Mouse (Mus musculus): ENCODE results near the gene Msn. TPM values are rescaled to one million over a fixed set of nuclear protein-coding genes. Genes with fewer than 3 reads are reported as not detected.

Gene Msn
- polyA plus RNA-seq, 1 experiment from 2014 or later, result 63.3 TPM

- Histone ChIP-seq H3K9me3 (ENCODE audit: control insufficient read depth, low read length) (no peaks in the 10 kb centered on the region), H3K27ac (ENCODE audit: low read length) (no peak overlapping the region), H3K4me3 (ENCODE audit: low read length) (no peak overlapping the region), H3K36me3 (ENCODE audit: control insufficient read depth, insufficient read depth, low read length) (no peaks in the 10 kb centered on the region), H3K27me3 (replicated peaks; ENCODE audit: control insufficient read depth, insufficient read depth, low read length) (no peaks in the 10 kb centered on the region), H3K4me1 (ENCODE audit: control insufficient read depth, insufficient read depth, low read length) (no peaks in the 10 kb centered on the region), H3K4me2 (ENCODE audit: low read depth, low read length) (no peak overlapping the region), H3K9ac (ENCODE audit: low read depth, low read length) (no peak overlapping the region)
- no peak for ATAC-seq
Observed at GRCm38 (mm10) chrX:96113106-96113634, 17.3 kb downstream of the Msn start.

GRCm38 (mm10) chrX:96115501-96115900, 19.7 kb downstream of the Msn start:
- H3K9ac ChIP-seq (ENCODE audit: low read depth, low read length), result no peak overlapping the region
- no peaks in the 10 kb centered on the region for H3K9me3 ChIP-seq (ENCODE audit: control insufficient read depth, low read length)
- no peak overlapping the region for H3K4me3 ChIP-seq (ENCODE audit: low read length)
- no peaks in the 10 kb centered on the region for H3K27me3 ChIP-seq (replicated peaks; ENCODE audit: control insufficient read depth, insufficient read depth, low read length)
- no peak for ATAC-seq
- H3K4me2 ChIP-seq (ENCODE audit: low read depth, low read length), result no peak overlapping the region
- H3K4me1 ChIP-seq (ENCODE audit: control insufficient read depth, insufficient read depth, low read length), result no peaks in the 10 kb centered on the region
- H3K36me3 ChIP-seq (ENCODE audit: control insufficient read depth, insufficient read depth, low read length), result no peaks in the 10 kb centered on the region
- H3K27ac ChIP-seq (ENCODE audit: low read length), result no peak overlapping the region

GRCm38 (mm10) chrX:96117366-96117765, 21.5 kb downstream of the Msn start:
- no peak for ATAC-seq
- H3K4me1 ChIP-seq (ENCODE audit: control insufficient read depth, insufficient read depth, low read length), result no peaks in the 10 kb centered on the region
- H3K4me2 ChIP-seq (ENCODE audit: low read depth, low read length), result no peak overlapping the region
- 62% methylated on average over 1 of the region's 1 CpGs for WGBS
- no peaks in the 10 kb centered on the region for H3K36me3 ChIP-seq (ENCODE audit: control insufficient read depth, insufficient read depth, low read length)
- H3K9me3 ChIP-seq (ENCODE audit: control insufficient read depth, low read length), result no peaks in the 10 kb centered on the region
- H3K9ac ChIP-seq (ENCODE audit: low read depth, low read length), result no peak overlapping the region
- H3K27me3 ChIP-seq (replicated peaks; ENCODE audit: control insufficient read depth, insufficient read depth, low read length), result no peaks in the 10 kb centered on the region
- H3K4me3 ChIP-seq (ENCODE audit: low read length), result no peak overlapping the region
- no peak overlapping the region for H3K27ac ChIP-seq (ENCODE audit: low read length)

GRCm38 (mm10) chrX:96119997-96120396, 24.2 kb downstream of the Msn start:
- whole genome bisulfite sequencing, result 57% methylated on average over 2 of the region's 2 CpGs
- H3K36me3 ChIP-seq (ENCODE audit: control insufficient read depth, insufficient read depth, low read length), result no peaks in the 10 kb centered on the region
- no peak for ATAC-seq
- H3K4me3 ChIP-seq (ENCODE audit: low read length), result no peak overlapping the region
- H3K27ac ChIP-seq (ENCODE audit: low read length), result no peak overlapping the region
- H3K4me1 ChIP-seq (ENCODE audit: control insufficient read depth, insufficient read depth, low read length), result no peaks in the 10 kb centered on the region
- no peak overlapping the region for H3K4me2 ChIP-seq (ENCODE audit: low read depth, low read length)
- H3K27me3 ChIP-seq (replicated peaks; ENCODE audit: control insufficient read depth, insufficient read depth, low read length), result no peaks in the 10 kb centered on the region
- no peaks in the 10 kb centered on the region for H3K9me3 ChIP-seq (ENCODE audit: control insufficient read depth, low read length)
- no peak overlapping the region for H3K9ac ChIP-seq (ENCODE audit: low read depth, low read length)

GRCm38 (mm10) chrX:96121912-96122311, 26.1 kb downstream of the Msn start:
- Histone ChIP-seq H3K9me3 (ENCODE audit: control insufficient read depth, low read length) (no peaks in the 10 kb centered on the region), H3K9ac (ENCODE audit: low read depth, low read length) (no peak overlapping the region), H3K36me3 (ENCODE audit: control insufficient read depth, insufficient read depth, low read length) (no peaks in the 10 kb centered on the region), H3K27ac (ENCODE audit: low read length) (no peak overlapping the region), H3K4me3 (ENCODE audit: low read length) (no peak overlapping the region), H3K4me1 (ENCODE audit: control insufficient read depth, insufficient read depth, low read length) (no peaks in the 10 kb centered on the region), H3K4me2 (ENCODE audit: low read depth, low read length) (no peak overlapping the region), H3K27me3 (replicated peaks; ENCODE audit: control insufficient read depth, insufficient read depth, low read length) (no peaks in the 10 kb centered on the region)
- ATAC-seq, result no peak
- WGBS, result 75% methylated on average over 1 of the region's 1 CpGs

- WGBS, result 87% methylated on average over 3 of the region's 3 CpGs
- ATAC-seq, result no peak
- Histone ChIP-seq H3K27ac (ENCODE audit: low read length) (no peak overlapping the region), H3K9ac (ENCODE audit: low read depth, low read length) (no peak overlapping the region), H3K9me3 (ENCODE audit: control insufficient read depth, low read length) (no peaks in the 10 kb centered on the region), H3K4me1 (ENCODE audit: control insufficient read depth, insufficient read depth, low read length) (no peaks in the 10 kb centered on the region), H3K27me3 (replicated peaks; ENCODE audit: control insufficient read depth, insufficient read depth, low read length) (0 out of 2 replicates have a peak, but pooled peaks cover 3% of the 10 kb centered on the region), H3K4me2 (ENCODE audit: low read depth, low read length) (no peak overlapping the region), H3K4me3 (ENCODE audit: low read length) (no peak overlapping the region), H3K36me3 (ENCODE audit: control insufficient read depth, insufficient read depth, low read length) (no peaks in the 10 kb centered on the region)
Observed at GRCm38 (mm10) chrX:96126803-96127202, 31.0 kb downstream of the Msn start.

GRCm38 (mm10) chrX:96130139-96130538, 34.3 kb downstream of the Msn start:
- H3K9me3 ChIP-seq (ENCODE audit: control insufficient read depth, low read length), result no peaks in the 10 kb centered on the region
- 0 out of 2 replicates have a peak, but pooled peaks have one; percentile 74 for ATAC-seq
- H3K27ac ChIP-seq (ENCODE audit: low read length), result no peak overlapping the region
- 0 out of 2 replicates have a peak, but pooled peaks cover 4% of the 10 kb centered on the region for H3K27me3 ChIP-seq (replicated peaks; ENCODE audit: control insufficient read depth, insufficient read depth, low read length)
- no peak overlapping the region for H3K4me2 ChIP-seq (ENCODE audit: low read depth, low read length)
- WGBS, result 50% methylated on average over 5 of the region's 5 CpGs
- no peak overlapping the region for H3K4me3 ChIP-seq (ENCODE audit: low read length)
- no peaks in the 10 kb centered on the region for H3K4me1 ChIP-seq (ENCODE audit: control insufficient read depth, insufficient read depth, low read length)
- H3K9ac ChIP-seq (ENCODE audit: low read depth, low read length), result no peak overlapping the region
- no peaks in the 10 kb centered on the region for H3K36me3 ChIP-seq (ENCODE audit: control insufficient read depth, insufficient read depth, low read length)

- H3K4me1 ChIP-seq (ENCODE audit: control insufficient read depth, insufficient read depth, low read length), result no peaks in the 10 kb centered on the region
- H3K27me3 ChIP-seq (replicated peaks; ENCODE audit: control insufficient read depth, insufficient read depth, low read length), result 0 out of 2 replicates have a peak, but pooled peaks cover 4% of the 10 kb centered on the region
- H3K9me3 ChIP-seq (ENCODE audit: control insufficient read depth, low read length), result no peaks in the 10 kb centered on the region
- peak; percentile 48; the same call in 1 of the 2 replicates for ATAC-seq
- no peak overlapping the region for H3K4me2 ChIP-seq (ENCODE audit: low read depth, low read length)
- no peak overlapping the region for H3K4me3 ChIP-seq (ENCODE audit: low read length)
- WGBS, result 45% methylated on average over 4 of the region's 6 CpGs
- no peak overlapping the region for H3K9ac ChIP-seq (ENCODE audit: low read depth, low read length)
- H3K27ac ChIP-seq (ENCODE audit: low read length), result no peak overlapping the region
- no peaks in the 10 kb centered on the region for H3K36me3 ChIP-seq (ENCODE audit: control insufficient read depth, insufficient read depth, low read length)
Observed at GRCm38 (mm10) chrX:96130663-96131062, 34.8 kb downstream of the Msn start.

- no peak overlapping the region for H3K27ac ChIP-seq (ENCODE audit: low read length)
- no peaks in the 10 kb centered on the region for H3K9me3 ChIP-seq (ENCODE audit: control insufficient read depth, low read length)
- no peaks in the 10 kb centered on the region for H3K4me1 ChIP-seq (ENCODE audit: control insufficient read depth, insufficient read depth, low read length)
- H3K36me3 ChIP-seq (ENCODE audit: control insufficient read depth, insufficient read depth, low read length), result no peaks in the 10 kb centered on the region
- H3K27me3 ChIP-seq (replicated peaks; ENCODE audit: control insufficient read depth, insufficient read depth, low read length), result 0 out of 2 replicates have a peak, but pooled peaks cover 4% of the 10 kb centered on the region
- no peak overlapping the region for H3K4me2 ChIP-seq (ENCODE audit: low read depth, low read length)
- no peak overlapping the region for H3K4me3 ChIP-seq (ENCODE audit: low read length)
- no peak for ATAC-seq
- 43% methylated on average over 2 of the region's 2 CpGs for WGBS
- no peak overlapping the region for H3K9ac ChIP-seq (ENCODE audit: low read depth, low read length)
Observed at GRCm38 (mm10) chrX:96133260-96133659, 37.4 kb downstream of the Msn start.

- Histone ChIP-seq H3K9me3 (ENCODE audit: control insufficient read depth, low read length) (no peaks in the 10 kb centered on the region), H3K4me1 (ENCODE audit: control insufficient read depth, insufficient read depth, low read length) (no peaks in the 10 kb centered on the region), H3K36me3 (ENCODE audit: control insufficient read depth, insufficient read depth, low read length) (no peaks in the 10 kb centered on the region), H3K4me2 (ENCODE audit: low read depth, low read length) (no peak overlapping the region), H3K27me3 (replicated peaks; ENCODE audit: control insufficient read depth, insufficient read depth, low read length) (0 out of 2 replicates have a peak, but pooled peaks cover 4% of the 10 kb centered on the region), H3K4me3 (ENCODE audit: low read length) (no peak overlapping the region), H3K27ac (ENCODE audit: low read length) (no peak overlapping the region), H3K9ac (ENCODE audit: low read depth, low read length) (no peak overlapping the region)
- WGBS, result 65% methylated on average over 5 of the region's 5 CpGs
- no peak for ATAC-seq
Observed at GRCm38 (mm10) chrX:96134243-96134661, 38.4 kb downstream of the Msn start.

Data from intestine, embryonic 16.5 days (tissue).